Mouse (Mus musculus) layer of hippocampus, adult 9-10 months (tissue): ENCODE measurements at regions not wholly inside any gene's neighbourhood (a gene's known extent, or its start where the extent isn't known, plus 50 kb on each side); places are given as distances from the start of the nearest gene placed in this dataset.

Experiments used
- DNase-seq: peaks from one replicate; pipeline ENCODE4 v3.0.0; 2022; ENCODE audit warnings: low spot score

DNA sequence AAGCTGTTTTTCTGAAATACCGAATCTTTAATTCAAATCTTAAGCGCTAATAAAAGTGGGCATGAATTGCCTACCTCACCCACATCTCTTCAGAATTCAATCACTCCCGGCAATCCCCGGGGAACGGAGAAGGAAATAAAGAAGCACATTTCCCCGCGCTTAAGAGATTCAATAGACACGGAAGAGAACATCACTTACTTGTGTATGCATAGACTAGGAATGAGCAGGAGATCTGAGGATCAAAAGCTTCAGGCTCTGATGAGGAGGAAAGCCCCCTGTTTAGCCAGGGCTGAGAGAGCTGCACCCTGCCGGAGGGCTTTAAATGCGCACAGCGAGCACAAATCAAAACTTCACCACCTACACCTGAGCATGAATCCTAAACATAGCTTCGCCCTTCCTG lies 72.0 kb upstream of the Arglu1 start:
- DNase-seq = no peak

DNA sequence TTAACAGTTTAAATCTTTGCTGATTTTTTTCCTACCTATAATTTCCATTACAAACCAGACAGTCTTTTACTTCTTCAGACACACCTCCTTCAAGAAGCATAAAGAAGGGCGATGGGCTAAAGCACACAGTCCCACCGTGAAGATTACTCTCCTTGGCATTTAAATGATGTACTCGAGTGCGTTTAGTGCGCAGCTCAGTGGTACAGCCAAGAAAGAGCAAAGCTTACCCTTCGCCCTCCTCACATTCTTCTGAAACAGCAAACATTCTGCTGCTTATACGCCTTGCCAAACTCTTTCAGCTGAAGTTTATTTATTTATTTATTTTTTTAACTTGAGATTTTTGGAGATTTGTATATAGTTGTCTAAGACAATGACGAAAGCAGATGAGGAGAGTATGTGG lies 68.0 kb upstream of the Arglu1 start:
- DNase-seq = no peak

DNA sequence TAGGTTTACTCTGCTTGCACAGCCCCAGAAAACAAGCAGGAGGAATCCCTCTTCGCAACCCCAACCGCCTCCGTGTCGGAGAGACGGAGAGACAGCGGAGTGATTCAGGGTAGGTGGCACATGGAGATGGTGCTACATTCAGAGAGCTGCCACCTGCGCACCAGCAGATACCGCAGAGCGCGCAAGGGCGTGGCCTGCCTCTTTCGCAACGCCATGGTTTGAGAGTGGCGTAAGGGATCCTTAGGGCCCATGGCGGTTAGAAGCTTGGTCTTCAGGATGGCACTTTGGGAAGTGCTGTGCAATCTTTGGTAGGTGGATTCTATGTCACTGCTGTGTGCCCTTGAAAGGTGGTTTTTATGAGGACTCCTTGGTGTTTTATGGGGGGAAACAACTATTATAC lies 60.9 kb upstream of the Arglu1 start:
- no peak for DNase-seq

DNA sequence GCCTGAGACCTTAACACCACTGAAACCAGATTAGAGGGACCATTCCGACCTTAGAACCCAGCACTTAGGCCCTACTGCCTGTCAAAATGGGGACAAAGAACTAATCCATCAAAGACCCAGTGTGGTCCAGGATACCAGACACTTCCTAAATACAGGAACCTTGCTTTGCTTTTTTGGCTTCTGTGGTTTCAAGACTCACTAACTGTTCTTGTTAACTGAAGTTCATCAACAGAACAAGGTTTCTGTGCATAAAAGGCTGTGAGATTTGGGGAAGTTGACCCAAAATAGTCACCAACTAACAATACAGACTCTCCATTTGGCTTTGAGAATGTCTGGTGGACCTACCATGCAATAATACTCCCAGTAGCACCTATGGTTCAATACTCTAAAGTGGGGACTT lies 56.4 kb upstream of the Arglu1 start:
- DNase-seq = no peak

DNA sequence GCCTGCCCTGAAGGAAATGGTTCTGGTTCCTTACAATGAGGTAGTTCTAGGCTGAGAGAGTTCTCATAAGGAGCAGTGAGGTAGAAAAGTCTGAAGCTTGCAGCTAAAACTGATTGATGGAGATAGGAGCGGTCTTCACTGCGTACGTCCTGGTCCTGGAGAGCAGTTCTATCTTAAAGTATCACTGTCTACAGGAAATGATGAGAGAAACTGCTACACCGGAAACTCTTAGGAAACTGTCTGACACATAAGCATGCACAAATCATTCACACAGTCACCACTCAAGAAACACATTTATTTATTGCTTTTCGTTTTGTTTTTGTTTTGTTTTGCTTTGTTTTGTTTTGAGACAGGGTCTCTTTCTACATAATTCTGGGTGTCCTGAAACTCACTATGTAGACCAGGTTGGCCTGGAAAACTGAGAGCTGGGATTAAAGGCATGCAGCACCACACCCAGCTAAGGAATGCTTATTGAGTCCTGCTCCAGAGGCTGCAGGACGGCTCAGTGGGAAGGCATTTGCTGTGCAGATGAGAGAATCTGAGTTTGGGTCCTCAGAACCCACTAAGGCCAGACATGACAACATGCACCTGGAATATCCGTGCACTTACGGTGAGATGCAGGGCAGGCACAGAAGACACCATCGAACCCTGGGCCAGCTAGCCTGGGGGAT lies 55.4 kb upstream of the Arglu1 start:
- DNase-seq = no peak
